Mouse (Mus musculus) megakaryocyte-erythroid progenitor cell, adult 5-6 weeks (primary cell): ENCODE results near the gene Katnbl1. TPM values are rescaled to one million over a fixed set of nuclear protein-coding genes. Genes with fewer than 3 reads are reported as not detected.

Experiments
- ATAC-seq: replicated peaks from 2 replicates; pipeline ENCODE4 v1.8.0; 2016; ENCODE audit warnings: mild to moderate bottlenecking, inconsistent platforms; ENCODE audit not compliant: severe bottlenecking, poor library complexity, low FRiP score, low TSS enrichment
- total RNA-seq, 2 experiments: library from RNA; stranded (forward) in 1 of 2; stranded (reverse) in 1 of 2; fragments of 200-1000, 215-1000 nt in 1 of 2; fragments of >200 nt in 1 of 2; fragmentation: Nextera tagmentation in 1 of 2; gene quantifications; 2 replicates each; pipeline ENCODE4 v1.2.3; 2014 to 2017

Gene Katnbl1
- total RNA-seq, 2 experiments from 2014 or later, result 17.0 to 20.1 TPM

DNA sequence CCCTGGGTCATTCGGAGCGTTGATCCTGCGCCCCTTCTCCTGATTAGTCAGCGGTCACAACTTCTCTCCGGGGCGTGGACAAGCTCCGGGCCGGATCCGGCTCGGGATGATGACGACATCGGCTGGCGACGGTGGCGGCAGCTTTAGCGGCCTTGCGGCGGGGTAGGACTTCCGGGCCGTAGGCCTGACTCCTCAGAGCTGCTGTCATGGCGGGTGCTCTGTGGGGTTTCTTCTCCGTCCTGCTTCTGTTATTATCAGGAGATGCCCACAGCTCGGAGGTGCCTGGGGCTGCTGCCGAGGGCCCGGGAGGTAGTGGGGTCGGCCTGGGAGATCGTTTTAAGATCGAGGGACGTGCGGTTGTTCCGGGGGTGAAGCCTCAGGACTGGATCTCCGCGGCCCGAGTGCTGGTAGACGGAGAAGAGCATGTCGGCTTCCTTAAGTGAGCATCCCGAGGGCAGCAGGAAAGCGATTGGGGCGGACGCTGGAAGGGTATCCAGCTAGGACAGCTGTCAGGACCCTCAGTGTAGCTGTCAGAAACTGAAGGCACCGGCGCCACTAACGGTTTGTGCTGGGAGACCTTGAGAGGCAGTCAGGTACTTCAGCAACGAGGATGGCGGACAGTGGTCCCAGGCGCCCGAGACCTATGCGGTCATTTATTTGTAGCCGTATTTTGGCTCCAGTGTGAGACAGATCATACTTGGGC lies 76.0 kb downstream of the Katnbl1 start, which contains the start of gene Emc7:
Gene Emc7, plus strand, starts transcription at position 136 of the 703 bp plus-strand sequence.
- ATAC-seq, result peak; percentile 97

GRCm38 (mm10) chr2:112460557-112460956 lies 81.5 kb downstream of the Katnbl1 start:
- no peak for ATAC-seq

Other genes with a start within 250 kb of the Katnbl1 start
- gene Olfr1316, start 244.2 kb upstream of the Katnbl1 start, total RNA-seq (2014; fragmentation: Nextera tagmentation), result not detected in 2 replicates
- not detected in 2 replicates for gene Olfr1316, start 244.2 kb upstream of the Katnbl1 start, total RNA-seq (2017)
- gene Olfr1317, start 238.9 kb upstream of the Katnbl1 start, total RNA-seq (2014; fragmentation: Nextera tagmentation), result not detected in 2 replicates
- gene Olfr1317, start 238.9 kb upstream of the Katnbl1 start, total RNA-seq (2017), result not detected in 2 replicates
- gene Olfr1318, start 225.0 kb upstream of the Katnbl1 start, total RNA-seq (2014; fragmentation: Nextera tagmentation), result not detected in 2 replicates
- not detected in 2 replicates for gene Olfr1318, start 225.0 kb upstream of the Katnbl1 start, total RNA-seq (2017)
- 2.4 and 3.4 TPM in 2 replicates for gene Lpcat4, start 139.7 kb upstream of the Katnbl1 start, total RNA-seq (2014; fragmentation: Nextera tagmentation)
- 8.5 TPM in 1 of 2 replicates, not detected in the other for gene Lpcat4, start 139.7 kb upstream of the Katnbl1 start, total RNA-seq (2017)
- not detected in 2 replicates for gene Nutm1, start 119.9 kb upstream of the Katnbl1 start, total RNA-seq (2014; fragmentation: Nextera tagmentation)
- 0.42 TPM in 1 of 2 replicates, not detected in the other for gene Nutm1, start 119.9 kb upstream of the Katnbl1 start, total RNA-seq (2017)
- 165 and 205 TPM in 2 replicates for gene Nop10, start 117.3 kb upstream of the Katnbl1 start, total RNA-seq (2014; fragmentation: Nextera tagmentation)
- gene Nop10, start 117.3 kb upstream of the Katnbl1 start, total RNA-seq (2017), result 238 and 272 TPM in 2 replicates
- gene Slc12a6, start 113.4 kb upstream of the Katnbl1 start, total RNA-seq (2014; fragmentation: Nextera tagmentation), result 44.5 and 62.2 TPM in 2 replicates
- gene Slc12a6, start 113.4 kb upstream of the Katnbl1 start, total RNA-seq (2017), result 41.3 and 53.0 TPM in 2 replicates
- gene Gm21985, start 112.9 kb upstream of the Katnbl1 start, total RNA-seq (2014; fragmentation: Nextera tagmentation), result 0.74 and 2.5 TPM in 2 replicates
- gene Gm21985, start 112.9 kb upstream of the Katnbl1 start, total RNA-seq (2017), result 1.6 TPM in 1 of 2 replicates, not detected in the other
- gene Emc4, start 11.2 kb upstream of the Katnbl1 start, total RNA-seq (2014; fragmentation: Nextera tagmentation), result 77.4 and 77.7 TPM in 2 replicates
- 79.5 and 97.8 TPM in 2 replicates for gene Emc4, start 11.2 kb upstream of the Katnbl1 start, total RNA-seq (2017)
- 13.8 and 14.7 TPM in 2 replicates for gene Emc7, start 75.8 kb downstream of the Katnbl1 start, total RNA-seq (2014; fragmentation: Nextera tagmentation)
- gene Emc7, start 75.8 kb downstream of the Katnbl1 start, total RNA-seq (2017), result 9.7 and 10.5 TPM in 2 replicates
- gene Chrm5, start 101.6 kb downstream of the Katnbl1 start, total RNA-seq (2014; fragmentation: Nextera tagmentation), result not detected in 2 replicates
- gene Chrm5, start 101.6 kb downstream of the Katnbl1 start, total RNA-seq (2017), result not detected in 2 replicates
- 11.9 and 27.4 TPM in 2 replicates for gene Aven, start 113.8 kb downstream of the Katnbl1 start, total RNA-seq (2014; fragmentation: Nextera tagmentation)
- gene Aven, start 113.8 kb downstream of the Katnbl1 start, total RNA-seq (2017), result 48.4 and 50.6 TPM in 2 replicates